Mouse (Mus musculus) testis, postnatal 10 days (tissue): ENCODE measurements around the gene Il2ra.
"Not testable (repeated sequence)": the region's sequence is repeated elsewhere in the genome, so short reads cannot be mapped to it uniquely, and the experiment has no call there.

Experiments
- DNase-seq: peaks from one replicate; pipeline ENCODE4 v3.0.0; 2021; ENCODE audit warnings: low spot score

The Il2ra gene

DNA sequence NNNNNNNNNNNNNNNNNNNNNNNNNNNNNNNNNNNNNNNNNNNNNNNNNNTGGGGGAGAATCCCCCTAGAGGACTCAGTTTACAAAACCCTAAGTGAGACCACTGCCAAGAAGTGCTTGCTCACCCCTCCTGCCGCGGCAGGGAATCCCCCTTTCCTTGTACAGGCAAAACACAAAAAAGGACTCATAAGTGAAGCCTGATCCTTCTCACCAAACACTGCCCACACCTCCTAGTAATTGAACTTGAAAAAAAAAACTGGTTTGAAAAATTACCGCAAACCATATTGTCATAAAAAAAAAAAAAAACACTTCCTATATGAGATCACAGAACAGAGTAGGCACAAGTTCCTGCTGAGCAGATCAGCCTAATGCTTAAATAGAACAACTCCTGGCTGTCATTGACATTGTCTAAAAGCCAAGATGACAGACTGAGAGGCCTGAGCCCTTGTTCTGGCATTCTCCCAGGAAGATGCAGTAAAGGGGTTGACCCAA lies at the start of gene Il2ra:
Il2ra (plus strand) TSS at position 357 of the 491 bp plus-strand sequence.
- no peak for DNase-seq

DNA sequence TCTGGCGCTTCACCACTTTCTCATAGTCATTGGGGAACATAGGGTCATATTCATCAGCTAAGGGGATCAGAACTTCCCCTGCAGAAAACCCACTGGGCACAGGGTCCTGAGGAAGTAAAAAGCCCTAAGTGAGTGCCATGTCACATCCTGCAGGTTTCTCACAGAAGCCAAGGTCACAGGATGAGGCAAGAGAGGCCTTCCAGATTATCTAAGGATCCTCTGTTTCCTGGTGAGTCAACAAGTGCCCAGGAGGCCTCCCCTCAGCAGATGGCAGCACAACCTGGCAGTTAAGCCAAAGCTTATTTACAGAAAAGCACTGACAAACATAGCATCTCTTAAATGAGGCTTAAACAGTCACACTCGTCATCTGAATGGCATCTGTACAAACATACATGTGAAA lies 45.9 kb upstream of the Il2ra start:
- no peak for DNase-seq

DNA sequence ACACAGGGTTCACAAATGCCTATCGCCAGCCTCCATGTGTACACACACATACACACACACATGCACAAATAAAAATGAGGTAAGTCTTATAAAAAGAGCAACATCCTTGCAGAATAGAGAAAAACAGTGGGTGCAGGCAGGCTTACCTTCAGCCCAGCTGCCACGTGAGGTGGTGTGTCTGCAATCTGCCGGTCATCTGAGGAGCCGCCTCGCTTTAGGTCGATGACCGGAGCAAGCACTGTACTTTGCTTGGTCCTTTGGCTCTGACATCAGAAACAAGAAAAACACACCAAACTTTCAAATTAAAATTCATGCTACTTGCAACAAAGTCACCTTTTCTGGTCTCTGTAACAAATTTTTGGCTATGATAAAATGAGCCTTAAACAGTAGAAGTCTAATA lies 44.7 kb upstream of the Il2ra start:
- no peak for DNase-seq

DNA sequence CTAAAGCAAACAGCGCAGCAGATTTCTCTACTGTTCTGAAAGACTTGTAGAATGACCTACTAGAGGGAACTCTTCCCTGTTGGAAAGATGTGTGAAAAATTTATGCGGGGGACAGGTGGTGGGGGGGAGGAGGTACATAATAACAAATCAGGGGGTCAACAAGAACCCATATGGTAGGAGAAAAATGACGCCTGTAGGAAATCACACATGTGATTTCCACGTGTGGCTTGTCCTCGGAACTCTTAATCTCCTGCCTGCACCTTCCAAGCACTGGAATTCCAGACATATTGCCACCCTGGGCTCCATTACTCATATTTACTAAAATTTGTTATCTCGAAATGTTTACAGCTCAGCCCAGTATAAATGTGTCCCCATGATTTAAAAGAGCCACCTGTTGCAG lies 40.8 kb upstream of the Il2ra start:
- DNase-seq: no peak

DNA sequence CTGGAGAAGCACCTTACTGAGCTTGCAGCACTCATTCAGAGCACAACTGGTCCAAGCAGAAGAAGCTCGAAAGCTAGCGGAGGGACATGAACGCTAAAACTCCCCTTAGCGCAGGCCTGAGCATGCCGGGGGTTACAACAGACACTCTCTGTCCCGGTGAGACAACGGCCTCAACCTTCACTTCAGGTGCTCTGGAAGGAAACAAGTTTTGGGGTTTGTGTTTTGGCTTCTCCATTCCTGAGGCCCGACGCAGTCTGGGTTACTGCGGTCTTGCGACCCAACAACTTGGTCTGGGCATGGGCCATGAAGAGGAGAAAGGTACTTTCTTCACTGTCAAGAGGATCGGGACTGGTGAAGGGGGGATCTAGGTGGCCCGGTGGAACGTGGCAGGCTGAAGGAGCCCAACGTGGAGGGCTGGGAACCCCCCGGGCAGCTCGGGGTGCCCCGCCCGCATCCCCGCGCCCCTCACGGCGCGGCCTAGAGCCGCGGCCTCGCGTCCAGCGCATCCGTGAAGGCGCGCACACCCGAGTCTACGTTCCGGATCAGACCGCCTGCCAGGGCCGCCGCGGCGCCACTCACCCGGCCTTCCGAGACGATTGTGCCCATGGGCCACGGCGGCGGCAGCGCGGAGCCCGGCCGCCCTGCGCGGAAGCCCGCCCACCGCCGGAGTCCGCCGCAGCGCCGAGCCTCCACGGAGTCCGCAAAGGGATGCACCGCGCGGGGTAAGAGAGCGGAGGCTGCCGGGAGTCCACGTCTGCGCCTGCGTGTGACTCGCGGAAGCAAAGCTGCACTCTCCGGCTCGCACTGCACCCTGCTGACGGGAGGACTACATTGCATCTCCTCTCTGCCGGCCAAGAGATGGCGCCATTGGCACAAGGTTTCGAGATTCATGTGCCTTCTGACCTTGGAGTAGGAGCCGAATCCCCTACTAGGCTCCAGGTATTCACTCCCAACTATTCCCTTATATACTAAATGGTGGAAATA lies 39.8 kb upstream of the Il2ra start:
- peak; percentile 97 for DNase-seq

DNA sequence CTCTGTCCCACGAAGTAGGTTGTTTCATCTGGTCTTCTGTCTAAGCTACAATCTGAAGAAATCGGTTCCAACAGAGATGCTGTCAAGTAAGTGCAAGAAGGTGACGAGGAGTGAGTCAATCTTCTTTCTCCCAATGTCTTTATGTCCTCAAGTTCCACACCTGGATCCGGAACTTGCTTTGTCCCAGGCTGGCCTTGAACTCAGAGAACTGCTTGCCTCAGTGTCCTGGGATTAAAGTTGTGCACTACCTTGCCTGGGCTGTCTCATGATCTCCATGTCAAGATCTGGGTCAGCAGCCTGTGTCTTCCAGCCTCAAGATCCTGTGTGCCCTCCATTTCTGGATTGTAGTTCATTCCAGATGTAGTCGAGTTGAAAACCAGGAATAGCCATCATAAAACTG lies 38.6 kb upstream of the Il2ra start, which contains the start of gene Rbm17:
Rbm17 (minus strand) TSS at position 101 of the 400 bp plus-strand sequence.
- no peak for DNase-seq

DNA sequence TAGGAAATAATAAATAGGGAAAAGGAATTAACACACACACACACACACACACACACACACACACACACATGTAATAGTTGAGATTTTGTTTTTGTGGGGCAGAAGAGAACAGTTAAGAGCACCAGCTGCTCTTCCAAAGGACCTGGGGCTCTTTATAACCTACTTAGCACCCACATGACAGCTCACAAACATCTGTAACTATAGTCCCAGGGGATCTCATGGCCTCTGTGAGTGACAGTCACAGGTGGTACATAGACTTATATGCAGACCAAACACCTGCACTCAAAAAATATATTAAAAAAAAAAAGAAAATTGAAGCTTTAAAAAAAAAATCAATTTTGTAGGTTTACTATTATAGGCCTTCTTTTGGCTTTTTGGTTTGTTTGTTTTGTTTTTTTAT lies 37.7 kb upstream of the Il2ra start:
- DNase-seq: no peak

DNA sequence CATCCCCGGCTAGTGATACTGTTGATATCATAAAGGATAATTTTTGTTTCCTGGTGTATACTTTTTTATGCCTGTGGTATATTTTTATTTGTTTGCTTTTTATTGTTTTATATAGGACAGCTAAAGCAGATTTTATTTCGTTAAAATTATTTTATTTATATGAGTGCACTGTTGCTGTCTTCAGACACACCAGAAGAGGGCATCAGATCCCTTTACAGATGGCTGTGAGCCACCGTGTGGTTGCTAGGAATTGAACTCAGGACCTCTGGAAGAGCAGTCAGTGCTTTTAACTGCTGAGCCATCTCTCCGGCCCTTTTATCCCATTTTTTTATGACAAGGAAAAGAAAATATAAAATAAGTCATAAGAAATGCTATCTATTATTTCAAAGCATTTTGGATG lies 35.9 kb upstream of the Il2ra start:
- not testable (repeated sequence) for DNase-seq

DNA sequence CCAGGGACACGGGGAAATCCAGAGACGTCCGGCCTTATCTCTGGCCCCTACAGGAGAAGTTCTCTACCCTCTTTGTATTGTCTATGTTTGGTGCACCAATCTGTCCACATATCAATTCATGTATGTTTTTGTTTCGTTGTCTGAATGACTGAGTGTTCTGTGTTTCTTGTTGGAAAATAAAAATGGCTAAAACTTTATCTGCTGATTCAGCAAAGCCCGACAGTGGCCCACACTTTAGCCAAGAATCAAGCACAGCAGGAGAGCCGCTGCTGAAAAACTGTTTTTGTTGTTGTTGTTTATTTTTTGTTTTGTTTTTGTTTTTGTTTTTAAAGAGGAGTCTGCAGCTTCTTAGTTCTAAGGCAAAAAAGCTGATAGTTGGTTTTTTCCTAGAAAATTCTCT lies 29.7 kb upstream of the Il2ra start:
- not testable (repeated sequence) for DNase-seq

DNA sequence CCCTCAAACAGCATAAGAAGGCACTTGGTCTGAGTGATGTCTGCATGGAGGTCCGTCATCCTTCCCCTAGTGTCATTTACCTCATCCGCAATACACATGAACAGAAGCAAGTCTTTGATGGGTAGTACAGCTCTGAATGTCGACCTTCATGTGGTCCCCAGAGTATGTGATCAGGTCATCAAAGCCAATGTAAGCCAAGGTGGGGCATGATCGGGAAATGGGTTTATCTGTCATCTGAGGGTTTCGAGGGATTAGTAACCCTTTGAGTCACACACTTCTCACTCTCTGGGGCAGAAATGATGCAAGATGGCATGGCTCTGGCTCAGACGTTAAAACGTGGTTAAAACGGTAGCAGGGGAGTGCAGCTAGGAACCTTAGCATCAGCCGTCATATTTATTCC lies 25.8 kb upstream of the Il2ra start:
- no peak for DNase-seq

DNA sequence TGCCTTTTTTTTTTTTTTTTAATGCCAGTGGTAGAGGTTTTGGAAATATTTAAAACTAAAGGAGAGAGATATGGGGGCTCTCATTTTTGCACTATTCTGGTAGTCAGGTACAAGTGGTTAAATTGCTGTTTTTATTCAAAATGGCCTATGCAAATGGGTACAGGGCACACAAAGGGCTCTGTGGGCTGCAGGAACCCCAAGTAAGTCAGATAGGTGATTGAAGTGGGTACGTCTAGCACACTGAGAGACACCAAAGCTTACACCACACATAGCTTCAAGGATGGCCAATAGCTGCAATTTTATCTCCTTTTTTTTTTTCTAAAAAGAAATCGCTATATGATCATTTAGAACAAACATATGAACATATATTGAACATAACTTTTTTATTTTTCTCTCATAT lies 23.0 kb upstream of the Il2ra start:
- no peak for DNase-seq

DNA sequence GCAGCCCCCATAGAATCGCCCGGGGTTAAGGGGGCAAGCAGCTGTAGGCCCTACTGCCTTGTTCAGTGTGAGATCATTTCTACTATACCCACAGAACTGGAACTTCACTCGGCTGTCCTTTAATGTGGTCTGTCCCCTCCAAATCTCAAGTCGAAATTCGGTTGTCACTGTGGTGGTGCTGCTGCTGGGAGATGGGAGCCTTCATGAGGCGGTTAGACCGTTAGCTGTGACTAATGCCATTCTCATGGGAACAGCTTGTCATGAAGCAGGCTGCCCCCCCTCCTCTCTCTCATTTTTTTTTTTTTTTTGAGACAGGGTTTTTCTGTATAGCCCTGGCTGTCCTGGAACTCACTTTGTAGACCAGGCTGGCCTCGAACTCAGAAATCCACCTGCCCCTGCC lies 19.4 kb upstream of the Il2ra start:
- no peak for DNase-seq

DNA sequence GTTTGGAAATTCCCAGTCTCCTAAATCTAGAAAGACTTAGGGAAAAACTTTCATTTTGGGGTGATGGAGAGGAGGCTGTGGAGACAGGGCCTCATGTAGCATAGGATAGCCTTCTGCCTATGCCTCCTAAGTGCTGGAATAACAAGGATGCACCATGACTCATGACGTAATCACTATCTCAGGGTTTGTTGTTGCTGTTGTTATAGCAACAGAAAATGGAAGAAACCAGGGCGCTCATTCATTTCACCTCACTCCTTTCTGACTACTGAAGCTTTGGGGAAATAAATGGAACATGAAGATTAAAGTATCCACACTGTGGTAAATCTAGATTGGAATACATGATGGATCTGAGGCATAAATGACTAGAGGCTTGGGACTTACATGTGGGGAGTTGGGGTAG lies 18.9 kb upstream of the Il2ra start:
- DNase-seq: no peak

DNA sequence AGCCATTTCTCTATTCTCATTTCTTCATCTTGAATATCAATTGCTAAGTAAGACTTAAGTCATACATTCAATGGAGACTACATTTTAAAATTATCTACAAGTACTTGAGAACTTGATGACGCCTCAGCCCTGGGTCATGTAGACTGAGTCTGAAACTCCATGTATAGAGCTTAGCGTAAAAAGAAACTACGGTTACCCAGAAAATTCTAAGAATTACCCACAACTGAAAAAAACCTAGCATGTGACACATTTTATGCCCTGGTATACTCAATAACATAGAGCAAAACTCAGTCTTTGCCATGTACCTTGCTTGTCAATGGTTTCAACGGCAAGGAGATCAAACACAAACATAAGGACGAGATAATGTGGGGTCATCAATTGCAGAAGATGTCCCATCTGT lies 16.7 kb upstream of the Il2ra start, which contains the start of gene Gm17490:
Gm17490 (minus strand) TSS at position 375 of the 400 bp plus-strand sequence.
- DNase-seq: no peak

DNA sequence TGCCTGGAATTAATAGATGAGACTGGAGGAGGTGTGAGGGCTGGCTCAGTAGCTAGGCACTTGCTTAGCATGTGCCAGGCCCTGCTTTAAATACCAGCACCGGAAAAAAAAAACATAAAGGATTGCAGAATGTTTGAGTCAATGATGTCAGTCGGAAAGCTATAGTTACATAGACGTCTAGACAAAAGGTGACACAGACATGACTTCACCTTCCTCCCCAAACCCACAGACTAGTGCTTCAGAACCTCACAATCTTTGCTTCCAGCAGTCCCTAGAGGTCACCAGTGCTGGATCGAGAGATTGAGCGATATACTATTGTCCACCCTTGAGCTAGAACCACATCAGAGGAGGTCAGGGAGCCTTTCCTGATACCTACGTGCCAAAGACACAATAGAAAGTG lies 7.6 kb upstream of the Il2ra start:
- DNase-seq: no peak

DNA sequence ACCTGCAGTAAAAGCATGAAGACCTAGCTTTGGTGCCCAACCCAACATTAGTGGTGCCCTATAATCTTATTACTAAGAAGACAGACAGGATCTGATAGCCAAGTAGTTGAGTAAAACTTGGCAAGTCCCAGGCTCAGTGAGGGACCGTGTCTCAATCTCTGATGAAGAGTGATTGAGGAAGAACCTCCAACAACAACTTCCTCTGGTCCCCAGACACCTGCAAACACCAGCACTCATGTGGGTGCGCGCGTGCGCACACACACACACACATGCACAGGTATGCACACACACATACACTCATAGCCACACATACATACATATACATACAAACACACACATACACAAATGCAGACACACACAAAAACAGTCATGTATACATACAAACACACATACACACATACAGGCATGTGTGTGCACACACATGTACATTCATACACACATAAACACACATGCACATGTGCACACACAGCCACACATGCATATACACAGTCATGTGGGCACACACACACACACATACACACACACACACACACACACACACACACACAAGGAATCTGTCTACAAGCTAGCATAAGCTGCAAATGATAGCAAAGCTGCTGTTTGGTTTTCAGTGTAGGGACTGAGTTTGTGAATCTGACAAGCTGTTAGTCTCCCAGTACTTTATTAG lies 7.0 kb upstream of the Il2ra start:
- DNase-seq: no peak

DNA sequence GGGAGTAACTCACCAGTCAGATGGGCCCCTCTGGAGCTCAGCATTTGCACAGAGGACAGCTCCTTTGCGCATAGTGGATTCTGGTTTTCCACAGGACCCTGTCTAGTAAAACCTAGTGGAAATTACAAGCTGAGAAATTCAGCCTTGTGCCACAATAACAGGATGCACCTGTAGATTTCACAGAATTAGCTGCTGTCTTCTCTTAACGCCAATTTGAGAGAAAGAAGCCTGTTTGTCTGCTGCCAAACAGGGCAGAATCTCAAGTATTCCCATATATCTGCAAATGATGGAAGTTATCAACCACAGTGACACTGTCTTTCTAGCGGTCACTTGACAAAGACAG lies 6.5 kb upstream of the Il2ra start:
- DNase-seq: no peak

DNA sequence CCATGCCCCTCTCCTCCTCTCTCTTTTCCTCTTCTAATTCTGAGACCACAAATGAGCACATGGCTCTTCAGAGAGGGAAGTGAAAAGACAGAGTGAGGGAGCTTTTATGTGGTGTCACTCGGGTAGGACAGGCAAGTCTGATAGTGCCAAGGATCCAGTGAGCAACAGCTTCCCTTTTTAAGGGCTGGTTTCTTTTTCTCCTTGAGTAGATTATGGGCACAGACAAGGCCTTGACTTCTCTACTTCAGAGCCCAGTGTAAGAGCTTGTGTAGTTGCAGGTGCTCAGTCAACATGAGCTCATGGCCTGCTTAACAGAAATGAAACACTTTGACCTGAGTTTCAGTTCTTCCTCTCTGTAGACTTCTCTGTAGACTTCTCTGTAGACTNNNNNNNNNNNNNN lies 5.5 kb upstream of the Il2ra start:
- DNase-seq: no peak

DNA sequence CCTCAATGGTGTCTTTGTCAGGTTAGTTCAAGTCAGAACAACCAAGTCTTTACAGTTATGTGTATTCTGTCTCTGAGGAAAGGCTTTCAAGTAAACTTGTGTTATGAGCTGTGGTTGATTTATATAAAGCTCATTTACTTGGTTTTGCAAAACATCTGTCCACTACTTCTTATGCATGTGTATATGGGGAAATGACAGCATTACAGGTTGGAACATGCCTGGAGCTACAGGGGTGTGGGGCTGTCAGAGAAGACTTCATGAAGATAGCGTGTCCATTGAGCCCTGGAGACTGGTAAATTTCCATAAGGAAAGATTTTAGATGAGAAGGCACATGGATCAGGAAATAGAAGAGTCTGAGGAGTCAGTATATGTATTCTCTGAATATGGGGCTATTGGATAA lies 1.4 kb downstream of the Il2ra start:
- no peak for DNase-seq

DNA sequence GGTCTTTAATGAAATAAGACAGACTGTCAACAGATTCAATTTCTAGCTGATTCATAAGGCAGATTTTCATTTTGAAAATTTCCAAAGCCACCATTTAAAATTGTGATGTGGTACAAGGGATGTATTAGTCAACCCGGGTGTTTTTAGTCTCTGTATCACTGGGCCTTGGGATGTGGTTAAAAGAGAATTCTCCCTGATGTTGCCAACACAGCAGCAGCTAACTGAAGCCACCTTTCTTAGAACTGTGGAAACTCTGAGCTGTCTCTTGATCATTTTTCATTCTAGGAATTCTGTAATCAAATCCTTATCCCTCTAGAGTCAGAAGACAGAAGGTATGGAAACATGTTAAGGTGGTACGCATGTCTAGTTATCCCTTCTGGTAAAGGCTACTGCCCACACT lies 2.7 kb downstream of the Il2ra start:
- DNase-seq: no peak

DNA sequence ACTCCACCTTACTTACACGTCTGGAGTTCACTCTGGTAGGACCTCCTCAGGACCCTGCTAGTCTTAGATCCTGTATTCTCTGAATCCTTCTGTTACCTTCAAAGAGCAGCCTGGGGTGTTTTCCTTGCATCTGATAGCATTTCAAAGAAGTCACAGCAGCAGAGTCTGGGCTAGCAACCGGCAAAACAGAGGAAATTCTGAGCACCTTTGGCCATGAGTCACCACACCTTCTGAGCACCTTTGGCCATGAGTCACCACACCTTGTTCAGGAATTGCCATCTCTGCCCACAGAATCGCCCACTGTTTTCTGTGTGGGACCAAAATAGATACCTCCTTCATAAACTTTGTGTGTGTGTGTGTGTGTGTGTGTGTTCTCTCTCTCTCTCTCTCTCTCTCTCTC lies 8.9 kb downstream of the Il2ra start:
- no peak for DNase-seq

DNA sequence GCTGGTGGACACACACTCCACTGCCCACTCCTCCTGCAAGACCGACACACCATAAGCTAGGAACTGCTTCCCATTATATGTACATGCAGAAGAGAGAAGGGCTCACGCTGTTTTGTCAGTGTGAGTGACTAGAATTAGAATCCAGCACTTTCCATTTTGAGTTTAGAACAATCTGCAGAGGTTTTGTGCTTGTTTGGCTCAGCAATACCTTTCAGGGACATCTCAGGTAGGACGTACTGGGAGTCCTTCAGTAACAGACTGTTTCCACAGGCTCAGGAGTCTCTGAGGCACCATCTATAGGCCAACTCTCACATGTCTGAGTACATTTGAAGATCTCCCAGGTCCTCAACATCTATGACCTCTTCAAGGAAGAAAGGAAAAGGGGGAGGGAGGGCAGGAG lies 9.6 kb downstream of the Il2ra start:
- no peak for DNase-seq

DNA sequence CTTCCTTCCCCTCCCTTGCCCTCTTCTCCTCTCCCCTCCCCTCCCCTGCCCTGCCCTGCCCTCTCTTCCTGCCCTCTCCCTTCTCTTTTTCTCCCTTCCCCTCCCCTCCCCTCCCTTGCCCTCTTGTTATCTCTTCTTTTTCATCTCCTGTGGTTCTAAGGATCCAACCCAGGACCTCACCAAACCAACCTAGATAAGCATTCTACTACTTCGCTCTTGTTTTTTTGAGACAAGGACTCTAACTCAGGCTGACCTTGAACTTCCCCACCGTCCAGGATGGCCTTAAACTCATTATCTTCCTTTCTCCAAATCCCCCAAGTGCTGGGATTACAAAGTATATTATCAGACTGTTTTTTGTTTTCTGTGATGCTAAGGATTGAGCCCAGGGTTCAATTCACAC lies 10.2 kb downstream of the Il2ra start:
- no peak for DNase-seq
